In the genomic region with DNA sequence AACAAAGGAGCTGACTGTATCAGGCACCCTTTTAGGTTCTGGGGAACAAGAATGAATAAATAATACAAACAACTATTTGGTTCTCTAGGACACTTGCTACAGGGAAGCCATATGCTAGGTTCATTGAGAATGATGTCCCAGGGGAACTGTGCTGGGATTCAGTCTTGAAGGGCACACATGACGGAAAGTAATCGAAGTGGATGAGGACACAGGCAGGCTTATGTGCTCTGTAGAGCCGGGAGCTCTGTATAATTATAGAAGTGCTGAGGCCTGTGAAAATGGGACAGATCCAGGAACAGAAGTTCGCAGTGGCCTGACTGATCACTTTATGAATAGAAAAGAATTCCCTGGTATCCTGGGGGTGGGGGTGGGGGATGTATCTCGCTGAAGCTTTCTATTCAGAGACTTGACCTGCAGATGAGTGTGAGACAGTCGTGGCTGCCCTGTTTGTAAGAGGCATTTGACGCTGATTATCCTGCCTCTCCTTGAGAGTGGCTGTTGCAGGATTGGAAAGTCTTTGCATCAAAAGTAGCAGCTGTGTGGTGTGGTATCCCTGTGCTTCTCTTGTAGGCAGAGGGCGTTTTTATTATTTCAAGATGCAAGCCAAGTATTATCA, we compare ENCODE assay signal across 12 mouse cellular contexts.
DNase-seq lines count a peak whose midpoint lies in the region; ATAC-seq lines count a peak whose summit lies in the region.
"Had no signal": no experiment of that assay in that cellular context is flagged by ENCODE, and none has a peak within 500 bp of the region (broad histone marks: within the 10 kb centered on the region; RNA-seq: fewer than 3 reads in every experiment).

No protein-coding gene starts in this region.

- 0 out of 2 replicates have a peak, but pooled peaks cover 5% of the 10 kb centered on the region for H3K4me1 ChIP-seq in heart, embryonic 15.5 days (replicated peaks)
- H3K4me1 ChIP-seq in heart, embryonic 12.5 days (replicated peaks), result peaks cover 15% of the 10 kb centered on the region; the same call in 1 of the 2 replicates
- peaks cover 35% of the 10 kb centered on the region for H3K4me1 ChIP-seq in embryonic facial prominence, embryonic 10.5 days
- H3K4me1 ChIP-seq in hindbrain, embryonic 13.5 days (replicated peaks), result peaks cover 11% of the 10 kb centered on the region
- peaks cover 9% of the 10 kb centered on the region for H3K4me1 ChIP-seq in midbrain, embryonic 16.5 days (ENCODE audit: control insufficient read depth, insufficient read depth, low read length)

- H3K9me3 ChIP-seq in heart, embryonic 15.5 days (replicated peaks), result no peaks in the 10 kb centered on the region
- H3K9me3 ChIP-seq in heart, embryonic 12.5 days (replicated peaks), result no peaks in the 10 kb centered on the region
- no peaks in the 10 kb centered on the region for H3K9me3 ChIP-seq in embryonic facial prominence, embryonic 10.5 days
- H3K9me3 ChIP-seq in hindbrain, embryonic 13.5 days, result no peaks in the 10 kb centered on the region
- H3K9me3 ChIP-seq in midbrain, embryonic 16.5 days (replicated peaks; ENCODE audit: control insufficient read depth, low read length, poor library complexity, severe bottlenecking), result no peaks in the 10 kb centered on the region

- H3K9ac ChIP-seq in heart, embryonic 15.5 days, result no peak overlapping the region
- H3K9ac ChIP-seq in heart, embryonic 12.5 days, result no peak overlapping the region
- H3K9ac ChIP-seq in hindbrain, embryonic 13.5 days, result no peak overlapping the region
- H3K9ac ChIP-seq in midbrain, embryonic 16.5 days (ENCODE audit: low read depth, low read length), result no peak overlapping the region

- DNase-seq in embryonic facial prominence, embryonic 10.5 days (ENCODE audit: low spot score), result peak; percentile 21
- DNase-seq in urinary bladder, adult 18-20 months (ENCODE audit: low spot score in 2 of 2), result no peak
- DNase-seq in testis, postnatal 14 days (ENCODE audit: low spot score), result no peak
- DNase-seq: cerebellum, adult 9-10 months; kidney, adult 2 months; layer of hippocampus, postnatal 36 days had no signal

- no peak for ATAC-seq in heart, embryonic 15.5 days (replicated peaks; ENCODE audit: insufficient number of reproducible peaks, insufficient read depth, low FRiP score, low read depth)
- no peak for ATAC-seq in heart, embryonic 12.5 days (ENCODE audit: insufficient number of reproducible peaks, low FRiP score)
- ATAC-seq in hindbrain, embryonic 13.5 days (ENCODE audit: low FRiP score), result 0 out of 2 replicates have a peak, but pooled peaks have one; percentile 66
- peak; percentile 36; the same call in 1 of the 2 replicates for ATAC-seq in midbrain, embryonic 16.5 days
- ATAC-seq: lung, postnatal 0 days had no signal

- no peak overlapping the region for H3K4me2 ChIP-seq in heart, embryonic 15.5 days
- no peak overlapping the region for H3K4me2 ChIP-seq in heart, embryonic 12.5 days
- no peak overlapping the region for H3K4me2 ChIP-seq in hindbrain, embryonic 13.5 days
- H3K4me2 ChIP-seq in midbrain, embryonic 16.5 days (ENCODE audit: low read length), result no peak overlapping the region

- peak overlapping the region; percentile 28; the same call in 1 of the 2 replicates for H3K27ac ChIP-seq in heart, embryonic 15.5 days
- H3K27ac ChIP-seq in heart, embryonic 12.5 days (ENCODE audit: poor library complexity, severe bottlenecking), result no peak overlapping the region; the same call in 1 of the 2 replicates
- H3K27ac ChIP-seq in embryonic facial prominence, embryonic 10.5 days (replicated peaks), result 0 out of 2 replicates have a peak overlapping the region, but pooled peaks have one; percentile 30
- peak overlapping the region; percentile 40 for H3K27ac ChIP-seq in hindbrain, embryonic 13.5 days
- no peak overlapping the region for H3K27ac ChIP-seq in midbrain, embryonic 16.5 days (ENCODE audit: low read length)

- 31% methylated on average over 8 of the region's 8 CpGs for WGBS in heart, embryonic 15.5 days
- WGBS in heart, embryonic 12.5 days, result 40% methylated on average over 8 of the region's 8 CpGs
- 30% methylated on average over 8 of the region's 8 CpGs for WGBS in embryonic facial prominence, embryonic 10.5 days
- WGBS in hindbrain, embryonic 13.5 days, result 11% methylated on average over 8 of the region's 8 CpGs
- WGBS in midbrain, embryonic 16.5 days, result 8% methylated on average over 8 of the region's 8 CpGs

- no peak overlapping the region for H3K4me3 ChIP-seq in heart, embryonic 15.5 days
- no peak overlapping the region for H3K4me3 ChIP-seq in heart, embryonic 12.5 days
- no peak overlapping the region for H3K4me3 ChIP-seq in embryonic facial prominence, embryonic 10.5 days
- no peak overlapping the region for H3K4me3 ChIP-seq in hindbrain, embryonic 13.5 days
- H3K4me3 ChIP-seq in midbrain, embryonic 16.5 days (ENCODE audit: low read depth, low read length), result no peak overlapping the region
- H3K4me3 ChIP-seq: erythroblast, embryonic 14.5 days had no signal

- H3K27me3 ChIP-seq in heart, embryonic 15.5 days, result no peaks in the 10 kb centered on the region
- no peaks in the 10 kb centered on the region for H3K27me3 ChIP-seq in heart, embryonic 12.5 days (replicated peaks)
- no peaks in the 10 kb centered on the region for H3K27me3 ChIP-seq in embryonic facial prominence, embryonic 10.5 days (replicated peaks; ENCODE audit: low read depth, poor library complexity, severe bottlenecking)
- no peaks in the 10 kb centered on the region for H3K27me3 ChIP-seq in hindbrain, embryonic 13.5 days
- no peaks in the 10 kb centered on the region for H3K27me3 ChIP-seq in midbrain, embryonic 16.5 days (ENCODE audit: control insufficient read depth, insufficient read depth, low read depth, low read length)

- no peaks in the 10 kb centered on the region for H3K36me3 ChIP-seq in heart, embryonic 15.5 days
- H3K36me3 ChIP-seq in heart, embryonic 12.5 days, result no peaks in the 10 kb centered on the region
- no peaks in the 10 kb centered on the region for H3K36me3 ChIP-seq in embryonic facial prominence, embryonic 10.5 days (replicated peaks)
- H3K36me3 ChIP-seq in hindbrain, embryonic 13.5 days, result no peaks in the 10 kb centered on the region
- H3K36me3 ChIP-seq in midbrain, embryonic 16.5 days (ENCODE audit: control insufficient read depth, insufficient read depth, low read length), result no peaks in the 10 kb centered on the region

Comparison
In these comparisons a context has a peak if more than half of its experiments do, and no peak if none do; other contexts are left out.
1. H3K27ac ChIP-seq: peak in heart, embryonic 15.5 days (single experiment), embryonic facial prominence, embryonic 10.5 days (single experiment) and hindbrain, embryonic 13.5 days (single experiment); none in heart, embryonic 12.5 days (single experiment) and midbrain, embryonic 16.5 days (single experiment).
2. ATAC-seq: peak in hindbrain, embryonic 13.5 days (single experiment) and midbrain, embryonic 16.5 days (single experiment); none in heart, embryonic 15.5 days (single experiment) and heart, embryonic 12.5 days (single experiment).